Mouse (Mus musculus) embryonic facial prominence, embryonic 11.5 days (tissue): ENCODE results near the gene Uchl1. TPM values are rescaled to one million over a fixed set of nuclear protein-coding genes. Genes with fewer than 3 reads are reported as not detected.

Source experiments
- ATAC-seq: fragments of 200-750 bp; cut with Nextera tagmentation; replicated peaks from 2 replicates; pipeline ENCODE4 v1.8.0; 2017; ENCODE audit warnings: low read depth; ENCODE audit not compliant: insufficient number of reproducible peaks, low FRiP score, low TSS enrichment
- DNase-seq: peaks from one replicate; pipeline ENCODE4 v3.0.0-alpha.2; 2015; ENCODE audit warnings: low spot score
- H3K27ac ChIP-seq: fragments of 300-500 bp; sonication (generic); replicated peaks from 2 replicates; pipeline ENCODE4 v1.5.1; 2014; ENCODE audit warnings: mild to moderate bottlenecking, low read depth, low read length, control low read depth
- H3K27me3 ChIP-seq: fragments of 300-500 bp; sonication (generic); 2 replicates; pipeline ENCODE4 v1.6.1; 2014; ENCODE audit warnings: mild to moderate bottlenecking, low read length, moderate library complexity, mixed read lengths; ENCODE audit not compliant: control insufficient read depth, insufficient read depth
- H3K36me3 ChIP-seq: fragments of 300-500 bp; sonication (generic); replicated peaks from 2 replicates; pipeline ENCODE4 v1.6.1; 2014; ENCODE audit warnings: low read depth, mild to moderate bottlenecking, low read length, moderate library complexity, mixed read lengths; ENCODE audit not compliant: control insufficient read depth, insufficient read depth
- H3K4me1 ChIP-seq: fragments of 300-500 bp; sonication (generic); 2 replicates; pipeline ENCODE4 v1.6.1; 2014; ENCODE audit warnings: low read length, mixed read lengths; ENCODE audit not compliant: control insufficient read depth, insufficient read depth
- H3K4me2 ChIP-seq: fragments of 300-500 bp; sonication (generic); 2 replicates; pipeline ENCODE4 v1.6.1; 2014; ENCODE audit warnings: low read depth, mild to moderate bottlenecking, control low read depth, low read length, moderate library complexity
- H3K4me3 ChIP-seq: fragments of 300-500 bp; sonication (generic); 2 replicates; pipeline ENCODE4 v1.5.1; 2014; ENCODE audit warnings: low read depth, low read length, control low read depth
- H3K9ac ChIP-seq: fragments of 300-500 bp; sonication (generic); replicated peaks from 2 replicates; pipeline ENCODE4 v1.6.1; 2014; ENCODE audit warnings: mild to moderate bottlenecking, control low read depth, low read length
- H3K9me3 ChIP-seq: fragments of 300-500 bp; sonication (generic); replicated peaks from 2 replicates; pipeline ENCODE4 v1.6.1; 2016; ENCODE audit warnings: mild to moderate bottlenecking, low read length, inconsistent platforms, mixed read lengths; ENCODE audit not compliant: control insufficient read depth
- WGBS: fragments of 180-500 bp; shearing (Covaris S2); extraction: QIAGEN DNeasy Blood & Tissue Kit; methylation state at CpG from one replicate; pipeline ENCODE4 v1.1.7; 2014; 5-methylcytosine and 5-hydroxymethylcytosine counted together
- polyA plus RNA-seq: library from polyadenylated mRNA; unstranded; fragments of >200 nt; fragmentation: Nextera tagmentation; extraction: Ambion mirVana; gene quantifications from 2 replicates; pipeline ENCODE4 v1.2.1, GENCODE M21; 2014

Gene Uchl1
- polyA plus RNA-seq, 1 experiment from 2014 or later: 181 TPM

DNA sequence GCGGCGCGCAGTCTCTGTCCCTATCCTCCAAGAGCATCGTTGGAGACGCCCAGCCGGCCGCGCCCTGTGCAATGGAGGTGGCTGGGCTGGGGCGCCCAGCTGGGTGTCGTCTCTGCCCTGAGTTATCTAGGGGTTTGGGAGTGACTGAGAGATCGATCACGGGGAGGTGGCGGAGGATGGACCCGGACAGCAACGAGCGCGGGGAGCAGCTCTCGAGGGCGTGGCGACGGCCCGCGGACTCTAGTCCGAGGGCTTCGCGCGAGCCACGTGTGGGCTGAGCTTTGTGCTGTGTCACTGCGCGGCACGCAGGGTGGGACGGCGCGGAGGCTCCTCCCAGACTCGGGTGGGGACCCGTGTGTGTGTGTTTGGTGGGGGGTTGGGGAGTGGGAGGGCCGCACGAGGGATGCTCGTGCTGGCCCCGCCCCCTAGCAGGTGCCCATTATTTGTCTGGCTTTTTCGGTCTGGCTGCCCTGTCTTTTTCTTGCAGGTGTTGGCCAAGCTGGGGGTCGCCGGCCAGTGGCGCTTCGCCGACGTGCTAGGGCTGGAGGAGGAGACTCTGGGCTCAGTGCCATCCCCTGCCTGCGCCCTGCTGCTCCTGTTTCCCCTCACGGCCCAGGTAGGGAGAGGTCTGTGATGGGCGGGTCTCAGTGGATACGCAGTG, 696 bp downstream of the Uchl1 start:
- under 1% methylated on average over 51 of the region's 51 CpGs for WGBS
- H3K27ac ChIP-seq: no peak overlapping the region
- peak overlapping the region; percentile 57 for H3K9ac ChIP-seq

DNA sequence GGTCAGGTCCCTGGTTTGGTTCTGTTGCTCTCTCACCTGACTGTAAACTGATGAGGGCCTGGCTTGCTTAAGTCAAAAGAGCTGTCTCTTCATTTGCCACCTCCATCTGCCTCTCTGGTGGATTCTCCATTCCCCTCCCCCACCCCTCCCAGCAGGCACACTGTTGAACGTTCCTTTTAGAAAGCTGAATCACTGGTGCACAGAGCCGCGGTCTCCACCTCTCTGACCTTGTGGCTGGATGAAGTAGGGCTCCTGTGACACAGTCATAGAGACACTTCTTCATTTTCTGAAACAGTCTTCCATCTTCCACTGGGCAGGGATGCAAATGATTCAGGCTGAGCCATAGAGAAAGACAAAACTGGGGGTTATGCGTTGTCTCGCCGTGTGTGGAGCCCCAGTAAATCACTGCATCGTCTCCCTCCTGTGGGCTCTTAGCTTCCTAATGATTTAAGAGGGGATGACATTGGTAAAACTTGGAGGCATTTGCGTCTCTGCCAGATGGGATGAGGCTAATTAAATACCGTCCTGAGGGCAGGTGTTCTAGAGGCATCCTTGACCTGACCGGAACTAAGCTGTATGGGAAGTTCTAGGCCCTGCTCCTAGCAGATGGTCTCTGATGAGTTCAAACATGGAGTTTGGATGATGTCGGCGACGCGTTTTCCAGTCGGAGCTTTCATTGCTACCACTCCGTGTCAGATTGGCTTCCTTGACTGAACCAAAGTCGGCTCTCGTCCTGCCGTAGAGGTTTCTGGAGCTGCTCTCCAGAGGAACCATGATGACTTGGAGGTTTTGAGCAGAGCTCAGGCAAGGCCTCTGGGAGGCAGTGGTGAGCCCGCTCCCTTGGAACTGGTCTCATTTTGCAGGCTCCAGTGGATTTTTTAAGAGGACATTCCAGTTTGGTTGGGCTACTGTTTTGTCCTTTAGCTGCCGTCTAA, 1.8 kb downstream of the Uchl1 start:
- no peak for DNase-seq
- 72% methylated on average over 21 of the region's 21 CpGs for WGBS
- no peak overlapping the region for H3K9ac ChIP-seq
- ATAC-seq: no peak
- H3K27me3 ChIP-seq: peaks cover 7% of the 10 kb centered on the region; the same call in 1 of the 2 replicates
- no peaks in the 10 kb centered on the region; the same call in none of the 2 replicates for H3K4me1 ChIP-seq
- H3K9me3 ChIP-seq: no peaks in the 10 kb centered on the region
- H3K36me3 ChIP-seq: no peaks in the 10 kb centered on the region
- no peak overlapping the region; the same call in 1 of the 2 replicates for H3K4me2 ChIP-seq
- H3K27ac ChIP-seq: no peak overlapping the region
- H3K4me3 ChIP-seq: no peak overlapping the region

More for the DNA sequence above, 696 bp downstream of the Uchl1 start:
- H3K4me3 ChIP-seq: peak overlapping the region; percentile 56
- H3K4me1 ChIP-seq: no peaks in the 10 kb centered on the region; the same call in none of the 2 replicates
- DNase-seq (peak; percentile 57), ATAC-seq (peak; percentile 83)
- no peaks in the 10 kb centered on the region for H3K36me3 ChIP-seq
- H3K27me3 ChIP-seq: peaks cover 7% of the 10 kb centered on the region; the same call in 1 of the 2 replicates
- peak overlapping the region; percentile 99 for H3K4me2 ChIP-seq
- H3K9me3 ChIP-seq: no peaks in the 10 kb centered on the region

DNA sequence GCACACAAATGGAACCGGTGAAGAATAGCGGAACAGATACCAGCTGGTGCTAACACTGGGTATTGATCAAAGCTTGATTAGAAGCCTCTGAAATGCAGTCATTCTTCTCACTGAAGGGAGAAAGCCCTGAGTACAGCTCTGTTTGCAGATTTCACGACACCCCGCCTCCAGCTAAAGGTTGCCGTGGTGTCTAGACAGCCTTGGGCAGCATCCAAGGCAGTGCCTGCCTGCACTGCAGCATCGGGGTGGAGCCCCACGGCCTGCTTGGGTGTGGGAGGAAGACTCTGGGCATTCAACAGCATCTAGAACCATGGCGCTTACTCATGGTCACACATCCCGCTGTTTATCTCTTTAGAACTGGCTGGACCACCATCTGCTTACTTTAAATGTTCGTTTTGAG, 3.3 kb downstream of the Uchl1 start:
- DNase-seq (no peak), ATAC-seq (no peak)
- Histone ChIP-seq H3K4me3 (no peak overlapping the region), H3K36me3 (no peaks in the 10 kb centered on the region; the same call in 1 of the 2 replicates), H3K4me2 (no peak overlapping the region), H3K9me3 (no peaks in the 10 kb centered on the region), H3K4me1 (no peaks in the 10 kb centered on the region; the same call in none of the 2 replicates), H3K27ac (no peak overlapping the region), H3K27me3 (peaks cover 7% of the 10 kb centered on the region; the same call in 1 of the 2 replicates), H3K9ac (no peak overlapping the region)
- WGBS: 71% methylated on average over 10 of the region's 10 CpGs

DNA sequence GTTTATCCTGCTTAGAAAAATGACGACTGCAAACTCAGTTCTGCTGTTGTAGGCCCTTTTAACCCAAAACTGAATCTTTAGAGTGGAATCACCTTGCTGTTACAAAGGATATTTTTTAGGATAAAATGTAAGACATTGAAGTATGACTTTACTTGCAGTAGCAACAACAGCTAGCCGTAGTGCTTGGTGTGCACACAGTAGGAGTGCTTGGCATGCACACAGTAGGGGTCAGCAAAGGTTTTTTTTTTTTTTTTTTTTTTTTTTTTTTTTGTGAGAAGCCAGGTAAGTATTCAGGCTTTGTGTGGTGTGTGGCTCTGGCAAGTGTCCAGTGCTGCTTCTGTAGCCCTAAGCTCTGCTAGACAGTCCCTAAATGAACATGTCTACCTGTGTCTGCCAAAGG, 10.0 kb downstream of the Uchl1 start:
- ATAC-seq: no peak
- Histone ChIP-seq H3K36me3 (no peaks in the 10 kb centered on the region; the same call in 1 of the 2 replicates), H3K27me3 (no peaks in the 10 kb centered on the region), H3K9ac (no peak overlapping the region), H3K4me2 (no peak overlapping the region), H3K4me1 (no peaks in the 10 kb centered on the region), H3K9me3 (no peaks in the 10 kb centered on the region), H3K4me3 (no peak overlapping the region), H3K27ac (no peak overlapping the region)
- WGBS: 81% methylated on average over 2 of the region's 2 CpGs
- no peak for DNase-seq

DNA sequence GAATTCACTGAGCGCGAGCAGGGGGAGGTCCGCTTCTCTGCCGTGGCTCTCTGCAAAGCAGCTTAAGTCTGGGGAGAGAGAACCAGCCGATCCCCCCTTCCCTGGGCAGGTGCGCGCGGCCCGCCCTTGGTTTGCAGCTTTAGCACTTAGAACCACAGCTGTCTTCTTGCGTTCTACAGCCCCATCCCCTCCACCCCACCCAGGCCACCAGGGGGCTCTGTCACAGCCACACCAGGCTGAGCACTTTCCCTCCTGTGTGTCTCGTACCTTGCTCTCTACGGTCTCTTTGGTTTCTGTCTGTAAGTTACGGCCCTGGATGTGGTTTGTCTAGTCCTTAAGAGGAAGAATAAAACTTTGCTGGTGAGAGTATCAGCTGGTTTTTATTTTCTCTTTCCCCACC, 11.0 kb downstream of the Uchl1 start:
- Histone ChIP-seq H3K36me3 (no peaks in the 10 kb centered on the region; the same call in 1 of the 2 replicates), H3K27me3 (no peaks in the 10 kb centered on the region), H3K9ac (no peak overlapping the region), H3K27ac (no peak overlapping the region), H3K4me1 (no peaks in the 10 kb centered on the region), H3K4me2 (no peak overlapping the region), H3K9me3 (no peaks in the 10 kb centered on the region), H3K4me3 (no peak overlapping the region)
- DNase-seq (no peak), ATAC-seq (no peak)
- 85% methylated on average over 13 of the region's 13 CpGs for WGBS

DNA sequence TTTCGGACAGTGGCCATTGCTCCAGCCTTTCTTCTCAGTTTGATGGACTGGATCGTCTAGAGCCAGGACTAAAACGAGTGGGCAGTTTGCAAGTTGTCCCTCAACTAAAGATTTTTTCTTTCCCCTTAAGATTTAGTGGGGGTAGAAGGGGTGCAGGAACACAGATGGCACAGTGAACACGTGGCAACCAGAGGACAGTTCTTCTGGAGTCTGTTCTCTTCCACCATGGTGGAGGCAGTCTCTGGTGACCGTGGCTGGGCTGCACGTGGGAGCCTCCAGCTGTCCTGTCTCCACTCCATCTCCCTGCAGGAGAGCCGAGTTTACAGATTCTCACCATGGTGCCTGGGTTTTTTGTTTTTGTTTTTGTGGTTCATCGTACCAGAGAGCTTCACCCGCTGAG, 11.8 kb downstream of the Uchl1 start:
- no peaks in the 10 kb centered on the region; the same call in 1 of the 2 replicates for H3K36me3 ChIP-seq
- DNase-seq (no peak), ATAC-seq (no peak)
- no peak overlapping the region for H3K4me2 ChIP-seq
- H3K9me3 ChIP-seq: no peaks in the 10 kb centered on the region
- no peaks in the 10 kb centered on the region for H3K4me1 ChIP-seq
- no peak overlapping the region for H3K27ac ChIP-seq
- 80% methylated on average over 9 of the region's 9 CpGs for WGBS
- no peak overlapping the region for H3K9ac ChIP-seq
- H3K4me3 ChIP-seq: no peak overlapping the region
- H3K27me3 ChIP-seq: no peaks in the 10 kb centered on the region

DNA sequence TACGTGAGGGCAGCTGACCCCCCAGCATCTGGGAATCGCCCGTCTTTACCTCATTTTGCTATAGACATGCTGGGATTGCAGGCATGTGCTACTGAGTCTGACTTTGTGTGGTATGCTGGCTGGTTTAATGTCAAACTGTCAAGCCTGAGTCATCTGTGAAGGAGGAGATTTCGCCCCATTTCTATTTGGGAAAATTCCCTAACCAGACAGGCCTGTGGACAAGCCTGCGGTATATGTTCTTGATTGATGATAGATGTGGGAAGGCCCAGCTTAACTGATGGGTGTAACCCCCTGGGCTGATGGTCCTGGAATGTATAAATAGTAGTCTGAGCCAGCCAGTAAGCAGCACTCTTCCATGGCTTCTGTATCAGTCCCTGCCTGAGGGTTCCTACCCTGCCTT, 12.4 kb downstream of the Uchl1 start:
- 92% methylated on average over 5 of the region's 5 CpGs for WGBS
- Histone ChIP-seq H3K4me3 (no peak overlapping the region), H3K4me2 (no peak overlapping the region), H3K9ac (no peak overlapping the region), H3K27ac (no peak overlapping the region), H3K27me3 (no peaks in the 10 kb centered on the region), H3K9me3 (no peaks in the 10 kb centered on the region), H3K4me1 (no peaks in the 10 kb centered on the region), H3K36me3 (no peaks in the 10 kb centered on the region)
- DNase-seq: no peak
- ATAC-seq: no peak

DNA sequence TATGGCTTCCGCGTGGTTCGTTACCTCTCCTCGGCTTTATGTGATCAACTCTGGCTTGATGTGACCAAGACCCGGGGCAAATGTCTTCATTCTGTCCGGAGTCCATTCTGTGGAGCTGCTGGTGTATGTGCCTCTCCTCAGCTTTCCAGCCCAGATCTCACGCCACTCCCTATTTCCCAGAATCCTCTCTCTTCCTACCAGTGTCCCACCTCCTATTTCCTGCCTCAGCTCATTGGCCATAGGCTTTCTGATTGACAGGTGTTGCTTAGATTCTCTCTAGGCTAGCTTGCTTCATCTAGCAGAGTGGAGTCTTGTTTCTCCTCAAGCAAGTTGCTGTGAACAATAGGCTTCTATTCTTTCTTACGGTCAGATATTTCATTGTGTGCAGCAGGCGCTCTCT, 13.9 kb downstream of the Uchl1 start:
- 89% methylated on average over 9 of the region's 9 CpGs for WGBS
- Histone ChIP-seq H3K9me3 (no peaks in the 10 kb centered on the region), H3K36me3 (no peaks in the 10 kb centered on the region), H3K27me3 (no peaks in the 10 kb centered on the region), H3K9ac (no peak overlapping the region), H3K4me3 (no peak overlapping the region), H3K27ac (no peak overlapping the region), H3K4me2 (no peak overlapping the region), H3K4me1 (no peaks in the 10 kb centered on the region)
- ATAC-seq (no peak), DNase-seq (no peak)
